Comparison of ENCODE assay signal across 9 mouse cellular contexts in the genomic region with DNA sequence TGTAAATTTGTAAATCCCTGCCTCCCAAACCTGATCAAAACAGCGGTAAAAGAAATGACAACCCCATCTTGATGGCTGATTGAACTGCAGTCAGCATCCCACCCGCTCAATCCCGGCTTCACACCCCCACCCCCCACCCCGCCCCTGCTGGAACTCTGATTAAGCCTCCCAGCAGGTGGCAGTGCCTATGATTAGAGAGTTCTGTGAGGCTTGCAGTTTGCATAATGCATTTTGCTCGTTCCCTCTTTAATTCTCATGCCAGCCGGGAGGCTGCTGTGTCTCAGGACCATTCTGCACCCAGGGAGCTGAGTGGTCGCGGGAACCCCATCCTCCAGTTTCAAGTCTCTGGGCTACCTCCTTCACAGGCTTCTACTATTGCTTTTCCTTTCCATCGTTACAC. TPM values are rescaled to one million over a fixed set of nuclear protein-coding genes. Genes with fewer than 3 reads are reported as not detected.
A peak's percentile ranks its signal among the peaks of the same experiment; 100 is the strongest.
DNase-seq lines count a peak whose midpoint lies in the region; ATAC-seq and TF ChIP-seq lines count a peak whose summit lies in the region.
"Had no signal": no experiment of that assay in that cellular context is flagged by ENCODE, and none has a peak within 500 bp of the region (broad histone marks: within the 10 kb centered on the region; RNA-seq: fewer than 3 reads in every experiment).

No protein-coding gene starts in this region.

- no peak overlapping the region for H3K4me3 ChIP-seq in lung, embryonic 15.5 days
- H3K4me3 ChIP-seq in liver, postnatal 0 days (ENCODE audit: low read depth, low read length): no peak overlapping the region
- no peak overlapping the region for H3K4me3 ChIP-seq in stomach, postnatal 0 days (ENCODE audit: low read depth, low read length)
- H3K4me3 ChIP-seq: stomach, embryonic 15.5 days had no signal

- H3K36me3 ChIP-seq in lung, embryonic 15.5 days: no peaks in the 10 kb centered on the region
- no peaks in the 10 kb centered on the region for H3K36me3 ChIP-seq in liver, postnatal 0 days (replicated peaks; ENCODE audit: insufficient read depth, low read length)
- H3K36me3 ChIP-seq in stomach, postnatal 0 days (ENCODE audit: control insufficient read depth, insufficient read depth, low read length): no peaks in the 10 kb centered on the region
- H3K36me3 ChIP-seq: stomach, embryonic 15.5 days had no signal

- H3K27me3 ChIP-seq in lung, embryonic 15.5 days: no peaks in the 10 kb centered on the region
- H3K27me3 ChIP-seq in liver, postnatal 0 days (ENCODE audit: insufficient read depth, low read length): no peaks in the 10 kb centered on the region
- H3K27me3 ChIP-seq in stomach, postnatal 0 days (ENCODE audit: control insufficient read depth, insufficient read depth, low read length): no peaks in the 10 kb centered on the region
- H3K27me3 ChIP-seq: stomach, embryonic 15.5 days had no signal

- no peak for TF ChIP-seq EP300 in liver, postnatal 0 days (IDR thresholded peaks at IDR 0.05; ENCODE audit: low read depth)
- no peak for TF ChIP-seq EP300 in stomach, postnatal 0 days (optimal IDR thresholded peaks at IDR 0.05)

- no peak for ATAC-seq in lung, embryonic 15.5 days (ENCODE audit: borderline replicate concordance, extremely low read depth, low FRiP score, low TSS enrichment)
- ATAC-seq in liver, postnatal 0 days: no peak
- no peak for ATAC-seq in stomach, postnatal 0 days (ENCODE audit: low FRiP score, low TSS enrichment)
- ATAC-seq in cerebellum, adult (ENCODE audit: insufficient number of reproducible peaks, low FRiP score, low TSS enrichment): no peak

- no peak overlapping the region for H3K27ac ChIP-seq in lung, embryonic 15.5 days
- no peak overlapping the region for H3K27ac ChIP-seq in liver, postnatal 0 days (ENCODE audit: low read depth)
- no peak overlapping the region for H3K27ac ChIP-seq in stomach, postnatal 0 days (replicated peaks)
- H3K27ac ChIP-seq: stomach, embryonic 15.5 days had no signal

- no peak for DNase-seq in lung, postnatal 14 days
- peak; percentile 19 to 27 for DNase-seq in frontal cortex, postnatal 10 days (ENCODE audit: low spot score in 2 of 2)
- peak; percentile 31 for DNase-seq in kidney, postnatal 10 days
- DNase-seq in liver, postnatal 0 days: peak; percentile 35
- no peak for DNase-seq in stomach, postnatal 0 days (ENCODE audit: low spot score)
- no peak for DNase-seq in urinary bladder, postnatal 36 days (ENCODE audit: low spot score in 2 of 2)

- H3K9ac ChIP-seq in lung, embryonic 15.5 days: no peak overlapping the region
- no peak overlapping the region for H3K9ac ChIP-seq in liver, postnatal 0 days (replicated peaks)
- H3K9ac ChIP-seq in stomach, postnatal 0 days (ENCODE audit: low read length): no peak overlapping the region
- H3K9ac ChIP-seq: stomach, embryonic 15.5 days had no signal

- peaks cover 12% of the 10 kb centered on the region; the same call in 1 of the 2 replicates for H3K4me1 ChIP-seq in lung, embryonic 15.5 days
- peaks cover 21% of the 10 kb centered on the region for H3K4me1 ChIP-seq in liver, postnatal 0 days (ENCODE audit: insufficient read depth)
- H3K4me1 ChIP-seq in stomach, postnatal 0 days (replicated peaks; ENCODE audit: control insufficient read depth, insufficient read depth): no peaks in the 10 kb centered on the region
- H3K4me1 ChIP-seq: stomach, embryonic 15.5 days had no signal

- peak overlapping the region; percentile 27; the same call in 1 of the 2 replicates for H3K4me2 ChIP-seq in lung, embryonic 15.5 days
- peak overlapping the region; percentile 0; the same call in 1 of the 2 replicates for H3K4me2 ChIP-seq in liver, postnatal 0 days (ENCODE audit: low read depth, low read length)
- no peak overlapping the region for H3K4me2 ChIP-seq in stomach, postnatal 0 days (replicated peaks; ENCODE audit: low read depth)
- H3K4me2 ChIP-seq: stomach, embryonic 15.5 days had no signal

- 9% methylated on average over 9 of the region's 9 CpGs for WGBS in lung, embryonic 15.5 days
- WGBS in liver, postnatal 0 days (ENCODE audit: insufficient replicate concordance): 10% methylated on average over 9 of the region's 9 CpGs
- 8% methylated on average over 9 of the region's 9 CpGs for WGBS in stomach, postnatal 0 days

- peak; percentile 54 for TF ChIP-seq CTCF in liver, postnatal 0 days (IDR thresholded peaks at IDR 0.05; ENCODE audit: low read depth)
- peak; percentile 59 for TF ChIP-seq CTCF in stomach, postnatal 0 days (IDR thresholded peaks at IDR 0.05; ENCODE audit: low read depth)

- no peaks in the 10 kb centered on the region for H3K9me3 ChIP-seq in lung, embryonic 15.5 days
- peaks cover 7% of the 10 kb centered on the region for H3K9me3 ChIP-seq in liver, postnatal 0 days (ENCODE audit: low read length)
- H3K9me3 ChIP-seq in stomach, postnatal 0 days (ENCODE audit: control insufficient read depth, low read length): no peaks in the 10 kb centered on the region
- H3K9me3 ChIP-seq: stomach, embryonic 15.5 days had no signal

RNA-seq across cellular contexts. Expression of a gene that starts 2.2 kb away (rescaled TPM):
- polyA plus RNA-seq in lung, embryonic 15.5 days (2015; fragmentation: Nextera tagmentation; extraction: Ambion mirVana): 0.54 and 1.4 TPM in 2 replicates
- polyA plus RNA-seq in liver, postnatal 0 days (2015; fragmentation: Nextera tagmentation; extraction: Ambion mirVana): 1.3 and 1.5 TPM in 2 replicates
- 0.28 and 0.62 TPM in 2 replicates for polyA plus RNA-seq in stomach, postnatal 0 days (2015; fragmentation: Nextera tagmentation; extraction: Ambion mirVana)

Comparison
In these comparisons a context has a peak if more than half of its experiments do, and no peak if none do; other contexts are left out.
1. DNase-seq: peak in frontal cortex, postnatal 10 days (2 of 2), kidney, postnatal 10 days (single experiment) and liver, postnatal 0 days (single experiment); none in lung, postnatal 14 days (single experiment), stomach, postnatal 0 days (single experiment) and urinary bladder, postnatal 36 days (0 of 2).